Mouse (Mus musculus) urinary bladder, postnatal 4 days (tissue): ENCODE data around the gene Mageb18.
"Not testable (repeated sequence)": the region's sequence is repeated elsewhere in the genome, so short reads cannot be mapped to it uniquely, and the experiment has no call there.

Experiments
- DNase-seq, 2 experiments: peaks; one replicate each; pipeline ENCODE4 v3.0.0; 2021 to 2022; ENCODE audit warnings: low spot score in 2 of 2

The Mageb18 gene

GRCm38 (mm10) chrX:92599472-92599871 lies at the start of gene Mageb18:
TSS of gene Mageb18 (minus strand) at chrX:92599572.
- no peak for DNase-seq

- DNase-seq, result no peak
Measured at GRCm38 (mm10) chrX:92612788-92613187, 13.4 kb upstream of the Mageb18 start.

DNA sequence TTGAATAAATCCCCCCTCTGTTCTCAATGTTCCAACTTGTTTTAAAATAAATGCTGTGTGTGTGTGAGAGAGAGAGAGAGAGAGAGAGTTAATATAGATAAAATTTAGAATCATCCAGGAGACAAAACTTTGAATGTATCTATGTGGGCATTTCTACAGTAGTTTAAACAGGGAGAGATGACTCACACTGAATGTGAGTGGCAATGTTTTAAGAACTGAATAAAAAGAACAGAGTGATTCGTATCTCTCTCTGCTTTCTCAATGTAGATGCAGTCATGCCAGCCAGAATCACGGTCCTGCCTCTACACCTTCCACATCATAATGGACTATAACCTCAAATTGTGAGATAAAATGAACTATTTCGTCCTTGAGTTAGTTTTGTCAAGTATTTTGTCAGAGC lies 11.1 kb upstream of the Mageb18 start:
- no peak for DNase-seq

DNA sequence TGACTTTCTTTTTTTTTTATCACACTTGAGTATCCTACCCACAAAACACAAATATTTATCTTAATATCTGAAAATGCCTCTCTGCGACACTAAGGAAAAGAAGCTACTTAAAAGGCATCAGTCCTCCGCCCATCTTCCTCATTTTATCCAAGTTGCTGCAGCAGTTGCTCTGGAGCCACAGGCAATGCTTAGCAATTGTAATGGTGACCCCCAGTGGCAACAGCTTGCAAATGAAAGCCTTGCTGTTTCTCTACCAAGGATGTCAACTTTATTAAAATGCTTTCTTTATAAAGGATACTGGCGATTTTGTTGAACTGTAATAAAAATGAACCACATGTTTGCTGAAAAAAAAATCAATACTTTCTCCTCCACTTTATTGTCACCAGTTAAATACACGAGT lies 2.0 kb downstream of the Mageb18 start:
- DNase-seq, result no peak

DNA sequence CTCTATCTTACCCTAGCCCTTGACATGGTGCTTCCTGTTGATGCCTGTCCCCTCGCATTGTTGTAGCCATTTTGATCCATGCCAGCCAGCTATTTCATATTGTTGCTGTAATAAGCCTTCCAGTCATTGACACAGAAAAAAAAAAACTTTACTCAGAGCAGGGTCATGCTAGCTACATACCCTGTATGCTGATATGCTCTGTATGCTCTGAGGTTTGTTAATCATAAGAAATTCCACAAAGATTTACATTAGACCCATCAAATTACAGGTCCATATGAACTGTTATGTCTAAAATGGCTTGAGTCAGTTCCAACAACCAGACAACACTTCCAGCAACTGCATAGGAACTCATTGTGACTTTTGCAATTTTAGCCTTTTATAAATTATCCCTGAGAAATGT lies 71.5 kb downstream of the Mageb18 start:
- DNase-seq, result no peak

DNA sequence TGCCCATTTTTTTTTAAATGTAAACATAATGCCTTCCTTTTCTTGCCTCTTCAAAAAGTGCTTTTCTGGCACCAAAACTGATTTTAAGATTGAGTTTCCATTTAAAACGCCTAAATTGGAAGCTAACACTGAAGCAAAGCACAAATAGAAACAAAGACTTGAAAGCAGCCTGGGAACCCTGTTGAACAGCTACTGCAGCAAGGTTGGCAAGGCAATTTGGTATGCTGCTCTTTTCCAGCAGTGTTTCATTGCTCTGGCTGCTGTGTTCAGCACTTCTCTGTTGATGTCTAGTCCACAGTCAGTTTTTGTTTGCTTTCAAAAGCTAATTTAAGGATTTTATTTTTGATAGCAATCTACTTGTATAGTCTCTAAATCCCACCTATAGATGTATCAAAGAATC lies 101.1 kb downstream of the Mageb18 start:
- DNase-seq, result no peak

DNA sequence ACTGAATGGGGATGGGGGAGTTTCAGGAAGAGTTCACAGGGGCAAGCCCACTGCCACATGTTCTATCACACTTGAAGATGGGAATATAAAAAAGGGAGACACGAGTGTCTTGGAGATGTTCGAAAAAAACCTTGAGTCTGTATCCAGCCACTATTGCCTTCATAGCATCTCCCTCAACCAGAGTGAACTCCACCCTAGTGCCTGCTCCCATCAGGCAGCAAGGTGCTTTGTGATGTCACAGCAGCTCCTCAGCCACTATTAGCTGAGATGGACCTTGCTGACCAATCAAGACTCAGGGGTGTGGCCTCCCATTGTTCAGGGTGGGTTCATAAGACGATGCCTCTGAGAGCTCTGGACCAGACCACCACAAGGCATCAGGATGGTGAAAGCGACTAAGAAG lies 109.7 kb downstream of the Mageb18 start, which contains the start of gene Gm5941:
Gene Gm5941 (plus strand): TSS at position 301 of the 400 bp plus-strand sequence.
- DNase-seq, result not testable (repeated sequence)

DNA sequence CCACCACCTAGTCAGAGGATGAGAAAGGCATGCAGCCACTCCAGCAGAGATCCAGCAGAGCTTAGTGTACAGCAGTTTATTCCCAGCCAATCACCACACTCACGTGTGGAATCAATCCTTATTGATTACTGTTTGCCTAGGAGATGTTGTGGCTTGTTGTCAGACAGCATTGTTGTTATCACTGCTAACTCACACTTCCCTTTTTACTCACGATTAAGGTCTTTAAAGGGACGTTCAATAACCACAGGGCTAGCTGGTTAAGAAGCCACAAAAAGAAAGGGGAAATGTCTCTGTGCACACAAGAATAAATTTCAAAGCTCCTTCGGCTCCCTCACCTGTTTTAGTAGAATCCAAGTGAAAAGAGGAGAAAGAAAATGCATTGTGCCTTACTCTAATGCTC lies 134.6 kb downstream of the Mageb18 start:
- no peak for DNase-seq

DNA sequence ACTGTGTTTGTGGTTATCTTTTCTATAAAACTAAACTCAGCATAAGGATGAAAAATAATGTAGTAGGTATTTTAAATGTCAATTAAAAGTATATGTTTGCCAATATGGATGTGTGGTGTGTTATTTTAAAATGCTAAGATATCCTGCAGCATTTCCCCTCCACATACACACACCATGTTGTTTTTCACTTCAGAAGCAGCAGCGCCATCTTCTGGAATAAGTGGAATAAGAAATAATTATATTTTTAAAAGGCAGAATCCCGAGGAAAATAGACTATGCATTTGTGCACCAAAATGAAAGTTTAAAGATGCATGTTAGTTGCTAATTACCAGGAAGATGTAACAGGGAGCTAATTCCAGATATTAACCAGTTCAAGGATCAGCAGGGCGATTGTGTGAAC lies 138.9 kb downstream of the Mageb18 start:
- DNase-seq, result no peak

- no peak for DNase-seq
Measured at GRCm38 (mm10) chrX:92387384-92387783, 212.0 kb downstream of the Mageb18 start.

DNA sequence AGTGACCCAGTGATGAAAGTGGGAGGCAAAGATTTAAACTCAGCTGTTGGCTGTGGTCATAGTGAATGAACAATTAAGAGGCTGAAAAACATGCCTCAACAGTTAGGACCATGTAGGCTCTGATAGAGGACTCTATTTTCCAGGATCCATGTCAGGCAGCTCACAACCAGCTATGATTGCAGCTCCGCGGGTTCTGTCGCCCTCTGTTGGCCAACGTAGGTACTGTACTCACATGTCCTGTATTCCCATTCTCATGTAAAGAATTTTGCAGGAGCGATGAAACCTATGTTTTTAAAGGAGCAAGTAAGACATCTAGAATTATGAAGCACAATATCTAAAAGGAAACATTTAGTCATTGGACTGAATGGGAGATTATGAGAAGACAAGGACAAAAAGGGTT lies 256.4 kb downstream of the Mageb18 start:
- peak in 1 of 2 experiments; percentile 63 for DNase-seq

- no peak for DNase-seq
Measured at GRCm38 (mm10) chrX:92340906-92341305, 258.5 kb downstream of the Mageb18 start.

GRCm38 (mm10) chrX:92339551-92339950 lies 259.8 kb downstream of the Mageb18 start:
- DNase-seq, result no peak

DNA sequence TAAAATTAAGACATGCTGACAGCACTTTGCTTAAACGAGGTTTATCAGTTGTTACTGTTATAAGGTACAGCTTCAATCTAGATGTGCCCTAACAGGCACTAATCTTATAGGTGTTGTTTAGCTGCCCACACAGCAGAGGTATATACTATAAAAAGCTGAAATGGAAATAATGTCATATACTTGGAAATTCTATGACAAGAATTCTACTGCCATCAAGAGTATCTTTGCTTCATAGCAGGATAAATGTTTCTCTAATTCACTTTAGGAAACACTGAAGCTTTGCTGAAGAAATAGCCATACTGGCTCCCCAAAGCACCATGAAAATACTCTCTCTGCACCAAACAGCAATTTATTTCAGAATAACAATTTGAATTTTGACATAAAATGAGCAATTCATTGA lies 265.9 kb downstream of the Mageb18 start:
- no peak for DNase-seq

DNA sequence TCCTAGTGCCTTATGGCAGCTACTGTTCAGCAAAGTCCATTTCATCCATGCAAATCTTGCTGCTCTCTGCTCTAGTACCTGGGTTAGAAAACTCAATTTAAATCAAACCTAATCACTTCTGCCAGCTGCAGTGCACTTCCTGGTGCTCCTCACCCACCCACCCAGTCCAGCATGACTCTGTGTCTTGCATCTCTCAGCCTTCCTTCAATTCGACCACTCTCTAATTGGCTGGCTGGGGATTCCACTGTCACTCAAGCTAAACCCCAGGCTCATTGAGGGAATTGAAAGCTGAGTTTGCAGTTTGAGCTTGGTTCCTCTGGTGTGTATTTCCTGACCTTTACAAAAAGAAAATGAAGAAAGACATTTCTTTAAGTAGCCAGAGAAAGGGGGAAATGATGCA lies 275.8 kb downstream of the Mageb18 start:
- DNase-seq, result no peak

DNA sequence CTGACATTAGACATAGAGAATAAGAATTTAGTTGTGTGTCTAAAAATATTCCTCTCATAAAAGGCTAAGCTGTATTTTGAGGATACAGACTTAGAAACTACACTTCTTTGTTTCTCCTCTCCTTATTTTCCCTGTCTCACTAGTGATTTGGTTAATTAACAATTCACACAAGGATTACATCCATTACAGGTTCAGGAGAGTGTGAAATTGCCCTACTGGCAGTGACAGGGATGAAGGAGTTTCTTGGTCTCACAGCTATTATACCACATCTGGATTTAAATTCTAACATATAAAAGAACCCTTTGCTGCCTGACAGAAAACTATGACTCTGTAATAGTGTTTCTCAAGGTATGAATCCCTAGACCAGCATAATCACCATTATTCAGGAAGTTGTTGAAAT lies 318.8 kb downstream of the Mageb18 start:
- no peak for DNase-seq
